Mouse (Mus musculus) liver, embryonic 13.5 days (tissue): ENCODE results near the gene S100a11. TPM values are rescaled to one million over a fixed set of nuclear protein-coding genes. Genes with fewer than 3 reads are reported as not detected.
A peak's percentile ranks its signal among the peaks of the same experiment; 100 is the strongest.

Source experiments
- ATAC-seq: fragments of 200-750 bp; cut with Nextera tagmentation; 2 replicates; pipeline ENCODE4 v1.8.0; 2017; ENCODE audit warnings: low read depth, mild to moderate bottlenecking, moderate number of reproducible peaks, moderate library complexity
- DNase-seq: peaks from one replicate; pipeline ENCODE4 v3.0.0; 2022
- H3K27ac ChIP-seq: fragments of 300-500 bp; sonication (generic); 2 replicates; pipeline ENCODE4 v1.5.1; 2015; ENCODE audit warnings: moderate library complexity, mild to moderate bottlenecking, inconsistent platforms
- H3K27me3 ChIP-seq: fragments of 300-500 bp; sonication (generic); 2 replicates; pipeline ENCODE4 v1.6.1; 2015; ENCODE audit warnings: mild to moderate bottlenecking, inconsistent platforms
- H3K36me3 ChIP-seq: fragments of 300-500 bp; sonication (generic); 2 replicates; pipeline ENCODE4 v1.6.1; 2015; ENCODE audit warnings: mild to moderate bottlenecking, inconsistent platforms
- H3K4me1 ChIP-seq: fragments of 300-500 bp; sonication (generic); replicated peaks from 2 replicates; pipeline ENCODE4 v1.6.1; 2015; ENCODE audit warnings: inconsistent platforms
- H3K4me2 ChIP-seq: fragments of 300-500 bp; sonication (generic); 2 replicates; pipeline ENCODE4 v1.6.1; 2015; ENCODE audit warnings: inconsistent platforms, mild to moderate bottlenecking, moderate library complexity
- H3K4me3 ChIP-seq: fragments of 300-500 bp; sonication (generic); replicated peaks from 2 replicates; pipeline ENCODE4 v1.5.1; 2015; ENCODE audit warnings: mild to moderate bottlenecking, inconsistent platforms
- H3K9ac ChIP-seq: fragments of 300-500 bp; sonication (generic); 2 replicates; pipeline ENCODE4 v1.6.1; 2015; ENCODE audit warnings: mild to moderate bottlenecking, inconsistent platforms
- H3K9me3 ChIP-seq: fragments of 300-500 bp; sonication (generic); replicated peaks from 2 replicates; pipeline ENCODE4 v1.6.1; 2016; ENCODE audit warnings: inconsistent platforms
- WGBS: fragments of 180-500 bp; shearing (Covaris S2); methylation state at CpG from one replicate; pipeline ENCODE4 v1.1.7; 2015; ENCODE audit not compliant: insufficient replicate concordance; 5-methylcytosine and 5-hydroxymethylcytosine counted together
- polyA plus RNA-seq: library from polyadenylated mRNA; unstranded; fragments of >200 nt; fragmentation: Nextera tagmentation; extraction: Ambion mirVana; gene quantifications from 2 replicates; pipeline ENCODE4 v1.2.1, GENCODE M21; 2015

The S100a11 gene
- polyA plus RNA-seq, 1 experiment from 2014 or later: 148 TPM

DNA sequence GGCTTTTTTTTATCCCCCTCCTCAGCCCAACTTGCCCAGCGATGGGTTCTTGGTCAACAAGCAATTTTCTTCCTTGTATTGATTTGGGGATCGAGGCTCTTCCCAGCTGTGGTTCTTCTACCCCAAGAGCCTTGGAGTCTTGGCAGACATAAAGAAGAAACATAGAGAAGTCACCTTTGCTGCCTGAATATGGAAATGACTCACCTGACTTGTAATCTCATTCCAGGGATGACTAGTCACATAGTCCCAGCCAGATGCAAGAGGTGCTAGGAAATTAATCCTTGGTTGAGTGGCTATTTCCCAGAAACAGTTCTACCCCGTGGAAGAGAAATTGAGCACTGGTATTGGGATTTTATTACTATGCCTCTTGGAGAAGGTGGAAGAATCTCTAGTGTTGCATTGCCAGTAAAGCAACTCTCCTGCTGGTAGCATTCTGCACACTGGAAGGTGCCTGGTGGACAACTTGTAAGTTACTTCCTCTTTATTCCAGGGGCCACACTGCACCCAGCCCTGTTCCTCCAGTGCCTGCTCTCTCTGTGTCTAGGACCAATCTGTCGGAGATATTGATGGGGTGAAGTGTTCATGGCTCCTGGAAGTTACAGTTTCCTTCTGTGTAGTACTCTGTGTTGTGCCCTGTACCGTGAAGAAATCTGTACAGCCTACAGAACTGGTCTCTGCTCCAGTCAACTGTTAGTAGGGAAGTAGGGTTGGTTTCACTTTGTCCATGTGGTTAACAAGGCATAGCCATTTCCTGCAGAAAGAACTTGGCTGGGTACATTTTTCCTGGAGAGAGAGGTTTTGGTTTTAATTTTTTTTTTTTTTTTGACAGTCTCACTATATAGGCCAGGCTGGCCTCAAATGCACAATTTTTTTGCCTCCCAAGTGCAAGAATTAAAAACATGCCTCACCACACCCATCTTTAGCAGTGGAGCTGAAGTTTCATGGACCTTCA lies 31.9 kb downstream of the S100a11 start:
- Histone ChIP-seq H3K4me2 (no peak overlapping the region), H3K27me3 (no peaks in the 10 kb centered on the region), H3K9me3 (no peaks in the 10 kb centered on the region), H3K27ac (no peak overlapping the region), H3K4me3 (no peak overlapping the region), H3K36me3 (no peaks in the 10 kb centered on the region), H3K9ac (no peak overlapping the region), H3K4me1 (peaks cover 51% of the 10 kb centered on the region)
- ATAC-seq: no peak
- DNase-seq: no peak
- WGBS: 40% methylated on average over 5 of the region's 5 CpGs

DNA sequence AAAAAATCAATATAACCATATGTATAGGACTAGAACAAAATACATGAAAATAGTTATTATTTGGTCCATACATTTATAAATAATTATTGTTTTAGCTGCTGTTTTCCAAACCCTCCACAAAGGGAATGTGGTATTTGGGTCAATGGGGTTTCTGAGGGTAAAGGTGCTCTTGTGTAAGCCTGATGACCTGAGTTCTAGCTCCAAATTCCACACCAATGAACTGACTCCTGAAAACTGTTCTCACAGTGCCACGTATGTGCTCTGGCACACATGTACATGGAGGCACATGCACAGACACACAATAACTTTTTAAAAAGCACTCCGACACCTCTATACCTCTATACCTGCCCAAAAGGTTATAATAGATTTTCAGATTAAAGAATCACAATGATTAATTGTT lies 33.0 kb downstream of the S100a11 start:
- no peak overlapping the region for H3K27ac ChIP-seq
- ATAC-seq: no peak
- DNase-seq: no peak
- H3K4me2 ChIP-seq: no peak overlapping the region
- no peaks in the 10 kb centered on the region for H3K27me3 ChIP-seq
- no peak overlapping the region for H3K4me3 ChIP-seq
- no peak overlapping the region for H3K9ac ChIP-seq
- no peaks in the 10 kb centered on the region for H3K9me3 ChIP-seq
- H3K36me3 ChIP-seq: no peaks in the 10 kb centered on the region
- 79% methylated on average over 2 of the region's 2 CpGs for WGBS
- peaks cover 43% of the 10 kb centered on the region for H3K4me1 ChIP-seq

DNA sequence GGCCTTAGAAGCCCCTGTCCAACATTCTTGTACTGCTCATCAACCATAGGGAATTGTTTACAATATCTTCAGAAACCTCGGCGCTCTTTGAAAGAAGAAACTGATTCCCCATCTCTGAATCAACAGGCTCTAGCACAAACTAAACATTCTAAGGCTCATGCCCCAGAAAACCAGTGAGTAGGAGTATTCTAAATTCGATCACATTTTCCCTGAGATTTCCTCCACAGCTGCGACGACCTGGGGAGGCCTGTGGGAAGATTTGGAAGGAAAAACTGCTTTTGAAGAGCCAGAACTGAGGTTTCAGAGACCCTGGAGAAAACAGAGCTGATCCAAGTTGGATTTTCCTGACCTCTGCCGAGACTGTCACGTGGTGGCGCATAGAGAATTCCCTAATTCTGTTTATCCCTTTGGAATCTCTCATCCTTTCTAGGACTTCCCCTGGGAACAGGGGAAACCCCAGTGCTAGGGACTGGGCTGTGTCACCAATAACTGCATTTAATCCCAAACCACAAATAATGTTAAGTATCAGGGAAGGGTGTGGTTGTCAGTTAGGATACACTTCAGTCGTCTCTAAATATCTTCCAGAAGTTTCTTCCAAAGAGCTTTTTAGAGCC lies 33.6 kb downstream of the S100a11 start:
- Histone ChIP-seq H3K36me3 (no peaks in the 10 kb centered on the region), H3K27me3 (no peaks in the 10 kb centered on the region), H3K9ac (no peak overlapping the region), H3K4me2 (no peak overlapping the region), H3K9me3 (no peaks in the 10 kb centered on the region), H3K4me1 (peaks cover 39% of the 10 kb centered on the region), H3K4me3 (no peak overlapping the region), H3K27ac (no peak overlapping the region)
- DNase-seq (no peak), ATAC-seq (no peak)
- 59% methylated on average over 9 of the region's 9 CpGs for WGBS

DNA sequence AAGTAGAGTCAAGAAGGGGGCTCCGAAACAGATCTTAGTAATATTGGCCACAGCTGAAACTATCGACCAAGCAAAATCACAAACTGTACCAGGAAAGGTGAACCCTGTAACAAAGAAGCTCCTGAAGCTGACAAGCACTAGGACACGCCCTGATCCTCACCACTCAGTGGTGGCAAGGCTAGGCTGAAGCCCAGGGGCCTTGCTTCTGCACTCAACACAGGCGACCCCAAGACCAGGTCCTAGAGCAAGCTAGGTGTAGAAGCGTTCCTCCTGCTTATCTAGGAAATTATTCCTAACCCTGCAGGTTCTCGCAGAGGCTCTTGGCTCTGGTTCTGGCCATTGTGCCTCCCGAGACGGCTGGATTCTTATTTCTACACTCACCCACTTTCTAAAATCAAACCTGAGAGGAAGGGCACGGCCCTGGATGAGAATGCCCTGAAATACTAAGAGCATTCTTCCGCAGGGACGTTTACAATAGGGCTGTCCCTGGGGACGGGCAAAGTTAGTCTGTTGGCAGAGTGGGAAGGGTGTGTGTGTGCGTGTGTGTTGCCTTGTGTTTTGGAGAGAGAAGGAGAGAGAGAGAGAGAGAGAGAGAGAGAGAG lies 34.2 kb downstream of the S100a11 start:
- H3K4me1 ChIP-seq: peaks cover 36% of the 10 kb centered on the region
- H3K27ac ChIP-seq: 0 out of 2 replicates have a peak overlapping the region, but pooled peaks have one; percentile 18
- H3K9me3 ChIP-seq: no peaks in the 10 kb centered on the region
- H3K4me3 ChIP-seq: peak overlapping the region; percentile 63
- H3K9ac ChIP-seq: 0 out of 2 replicates have a peak overlapping the region, but pooled peaks have one; percentile 17
- WGBS: 13% methylated on average over 13 of the region's 13 CpGs
- ATAC-seq: no peak
- H3K27me3 ChIP-seq: no peaks in the 10 kb centered on the region
- H3K36me3 ChIP-seq: no peaks in the 10 kb centered on the region
- no peak for DNase-seq
- peak overlapping the region; percentile 79 for H3K4me2 ChIP-seq

DNA sequence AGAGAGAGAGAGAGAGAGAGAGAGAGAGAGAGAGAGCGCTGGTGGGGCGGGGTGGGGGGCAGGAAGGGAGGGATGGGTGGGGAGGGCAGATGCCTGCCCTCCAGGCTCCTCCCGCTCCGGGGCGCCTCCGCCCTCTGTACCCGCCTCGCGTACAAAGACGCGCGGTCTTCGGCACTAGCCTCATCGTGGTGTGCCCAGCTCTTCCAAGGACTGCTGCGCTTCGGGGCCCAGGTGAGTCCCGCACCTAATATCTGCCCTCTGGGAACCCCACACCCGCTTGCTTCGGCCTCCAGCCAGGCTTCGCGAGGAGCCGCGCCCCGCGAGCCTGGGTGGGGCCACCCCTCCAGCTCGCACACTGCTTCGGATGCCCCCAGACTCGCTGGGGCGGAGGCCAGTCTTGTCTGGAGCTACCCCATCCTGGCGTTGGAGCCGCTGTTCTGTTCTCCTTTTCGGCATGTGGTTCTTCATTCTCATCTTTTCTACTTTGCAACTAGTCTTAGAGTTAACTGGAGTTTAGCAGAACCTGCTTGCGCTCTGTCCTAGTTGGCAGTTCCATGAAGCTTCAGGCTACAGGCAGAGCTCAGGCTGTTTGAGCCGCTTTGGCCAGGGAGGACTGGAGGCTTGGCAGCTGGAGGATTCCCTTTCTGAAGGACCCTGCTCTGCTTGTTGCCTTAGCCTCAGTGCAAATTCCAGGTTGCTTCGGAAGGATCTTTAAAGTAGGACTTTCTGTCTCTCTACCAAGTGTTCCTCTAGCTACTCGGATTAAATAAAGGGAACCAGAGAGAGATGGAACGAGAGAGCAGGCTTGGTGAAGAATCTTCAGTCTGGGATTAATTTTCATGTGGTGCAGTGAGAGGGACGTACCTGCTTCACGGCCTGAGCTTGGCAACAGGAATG lies 34.9 kb downstream of the S100a11 start, which contains the start of gene S100a10:
TSS of gene S100a10 (plus strand) at position 100 of the 897 bp plus-strand sequence.
- ATAC-seq (peak; percentile 88), DNase-seq (peak; percentile 34)
- under 1% methylated on average over 37 of the region's 39 CpGs for WGBS
- Histone ChIP-seq H3K36me3 (no peaks in the 10 kb centered on the region), H3K9ac (peak within 1 kb of the TSS; percentile 66), H3K4me1 (peaks cover 30% of the 10 kb centered on the region), H3K27me3 (no peaks in the 10 kb centered on the region), H3K27ac (peak within 1 kb of the TSS; percentile 64), H3K9me3 (no peaks in the 10 kb centered on the region), H3K4me3 (peak within 1 kb of the TSS; percentile 63), H3K4me2 (peak within 1 kb of the TSS; percentile 79)

DNA sequence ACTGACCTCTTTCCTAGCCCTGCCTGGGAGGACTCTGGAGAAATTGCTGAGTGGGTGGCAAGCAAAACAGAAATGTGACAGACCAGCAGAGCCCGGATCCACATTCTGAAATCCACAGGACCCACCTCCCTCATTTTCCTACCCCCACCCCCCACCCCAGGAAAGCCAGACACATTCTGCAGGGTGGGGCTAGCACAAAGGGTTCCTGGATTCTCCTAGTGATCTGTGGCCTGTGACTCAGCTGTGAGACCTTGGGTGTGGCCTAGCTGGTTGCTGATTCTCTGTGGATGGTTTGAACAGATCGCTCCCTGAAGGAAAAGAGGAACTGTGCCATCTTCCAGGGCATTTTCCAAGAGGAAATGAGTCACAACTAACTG lies 35.6 kb downstream of the S100a11 start:
- Histone ChIP-seq H3K4me3 (peak overlapping the region; percentile 63), H3K27ac (peak overlapping the region; percentile 64; the same call in 1 of the 2 replicates), H3K4me1 (peaks cover 29% of the 10 kb centered on the region), H3K36me3 (no peaks in the 10 kb centered on the region), H3K4me2 (peak overlapping the region; percentile 79), H3K27me3 (no peaks in the 10 kb centered on the region), H3K9me3 (no peaks in the 10 kb centered on the region), H3K9ac (peak overlapping the region; percentile 66)
- WGBS: 3% methylated on average over 2 of the region's 2 CpGs
- ATAC-seq: peak; percentile 57
- DNase-seq: peak; percentile 21

DNA sequence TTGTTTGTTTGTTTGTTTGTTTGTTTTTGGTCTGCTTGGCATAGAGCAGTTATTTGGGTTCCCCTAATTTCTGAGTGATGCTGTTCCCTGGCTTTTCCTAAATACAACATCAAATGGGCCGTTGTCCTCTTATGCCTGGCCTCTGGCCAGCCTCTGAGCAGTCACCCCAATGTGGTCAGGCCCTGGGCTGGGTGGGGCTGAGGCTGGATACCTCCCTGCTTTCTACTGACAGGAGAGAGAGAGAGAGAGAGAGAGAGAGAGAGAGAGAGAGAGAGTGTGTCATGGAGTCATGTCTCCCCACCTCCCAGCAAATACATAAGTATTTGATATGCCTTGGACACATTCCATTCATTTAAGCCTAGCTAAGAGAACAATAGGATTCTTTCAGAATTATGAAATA lies 36.3 kb downstream of the S100a11 start:
- peak overlapping the region; percentile 63 for H3K4me3 ChIP-seq
- H3K4me2 ChIP-seq: peak overlapping the region; percentile 79
- peaks cover 29% of the 10 kb centered on the region for H3K4me1 ChIP-seq
- no peak for DNase-seq
- H3K36me3 ChIP-seq: no peaks in the 10 kb centered on the region
- no peak overlapping the region for H3K27ac ChIP-seq
- no peaks in the 10 kb centered on the region for H3K27me3 ChIP-seq
- H3K9me3 ChIP-seq: no peaks in the 10 kb centered on the region
- no peak overlapping the region for H3K9ac ChIP-seq
- ATAC-seq: no peak
- WGBS: 57% methylated on average over 1 of the region's 1 CpGs

DNA sequence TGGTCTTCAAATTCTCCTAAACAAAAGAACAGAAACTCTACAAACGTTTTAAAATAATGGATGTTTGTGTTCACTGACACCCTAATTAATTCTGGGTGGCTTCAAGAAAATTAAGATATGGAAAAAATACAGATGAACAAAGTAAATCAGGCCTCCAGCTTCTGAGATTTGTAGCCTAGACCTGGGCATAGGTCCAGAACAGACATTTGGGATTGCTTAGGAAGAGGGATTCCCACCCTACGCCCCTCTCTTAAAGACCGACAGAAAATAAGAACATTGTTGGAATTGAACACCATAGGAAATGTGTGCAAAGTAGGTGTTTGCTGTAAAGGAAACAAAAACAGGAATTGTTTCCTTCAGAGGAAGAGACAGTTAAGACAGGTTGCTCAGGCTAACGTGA lies 37.2 kb downstream of the S100a11 start:
- Histone ChIP-seq H3K4me3 (no peak overlapping the region), H3K27ac (no peak overlapping the region), H3K9ac (no peak overlapping the region), H3K27me3 (no peaks in the 10 kb centered on the region), H3K9me3 (no peaks in the 10 kb centered on the region), H3K4me2 (no peak overlapping the region), H3K36me3 (no peaks in the 10 kb centered on the region), H3K4me1 (peaks cover 29% of the 10 kb centered on the region)
- DNase-seq (no peak), ATAC-seq (no peak)
- WGBS: 56% methylated on average over 4 of the region's 4 CpGs

DNA sequence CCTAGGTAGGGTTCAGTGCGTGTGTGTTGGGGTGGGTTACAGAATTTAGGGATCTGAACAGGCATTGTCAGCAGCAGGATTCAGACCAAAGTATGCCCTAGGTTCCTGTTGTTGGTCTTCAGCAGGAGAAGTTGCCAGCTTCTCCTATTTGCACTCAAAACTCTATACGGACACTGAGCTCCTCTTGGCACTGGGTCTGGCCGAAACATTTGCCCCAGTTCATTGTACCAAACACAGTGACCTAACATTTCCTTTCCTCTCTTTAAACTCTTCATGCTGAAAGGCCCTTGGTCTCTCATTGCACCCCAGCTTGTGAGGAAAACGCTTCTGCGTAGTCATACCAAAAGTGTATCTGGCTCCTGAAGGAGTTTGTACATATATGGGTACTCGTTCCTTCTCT lies 39.7 kb downstream of the S100a11 start:
- H3K9ac ChIP-seq: no peak overlapping the region
- H3K27me3 ChIP-seq: no peaks in the 10 kb centered on the region
- H3K4me1 ChIP-seq: peaks cover 17% of the 10 kb centered on the region
- no peak overlapping the region for H3K4me2 ChIP-seq
- no peak overlapping the region for H3K4me3 ChIP-seq
- no peaks in the 10 kb centered on the region for H3K9me3 ChIP-seq
- DNase-seq: no peak
- H3K27ac ChIP-seq: no peak overlapping the region
- WGBS: 71% methylated on average over 6 of the region's 6 CpGs
- no peak for ATAC-seq
- 0 out of 2 replicates have a peak, but pooled peaks cover 3% of the 10 kb centered on the region for H3K36me3 ChIP-seq

DNA sequence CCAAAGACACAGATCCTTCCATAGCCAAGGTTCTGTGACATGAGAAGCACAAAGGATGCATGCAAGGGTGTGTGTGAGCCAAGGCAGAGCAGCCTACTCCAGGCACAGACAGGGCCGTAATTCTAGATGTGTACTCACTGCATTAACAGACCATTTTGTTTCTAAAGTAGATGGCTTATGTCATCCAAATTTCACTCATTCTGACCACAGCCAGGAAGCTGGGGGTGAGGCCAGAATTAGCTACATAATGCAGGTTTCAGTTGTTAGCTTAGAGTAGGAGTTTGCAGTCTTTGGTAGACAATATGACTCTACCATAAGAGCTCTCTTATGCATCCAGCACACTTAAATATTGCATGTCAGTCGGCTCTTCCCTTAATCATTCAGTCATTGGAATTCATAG lies 42.1 kb downstream of the S100a11 start:
- ATAC-seq (no peak), DNase-seq (no peak)
- H3K4me3 ChIP-seq: no peak overlapping the region
- no peaks in the 10 kb centered on the region for H3K9me3 ChIP-seq
- H3K9ac ChIP-seq: no peak overlapping the region
- 67% methylated on average over 2 of the region's 2 CpGs for WGBS
- no peaks in the 10 kb centered on the region for H3K4me1 ChIP-seq
- H3K36me3 ChIP-seq: 0 out of 2 replicates have a peak, but pooled peaks cover 3% of the 10 kb centered on the region
- no peak overlapping the region for H3K27ac ChIP-seq
- no peaks in the 10 kb centered on the region for H3K27me3 ChIP-seq
- no peak overlapping the region for H3K4me2 ChIP-seq
